21 mouse cellular contexts compared by ENCODE assay signal in the genomic region with DNA sequence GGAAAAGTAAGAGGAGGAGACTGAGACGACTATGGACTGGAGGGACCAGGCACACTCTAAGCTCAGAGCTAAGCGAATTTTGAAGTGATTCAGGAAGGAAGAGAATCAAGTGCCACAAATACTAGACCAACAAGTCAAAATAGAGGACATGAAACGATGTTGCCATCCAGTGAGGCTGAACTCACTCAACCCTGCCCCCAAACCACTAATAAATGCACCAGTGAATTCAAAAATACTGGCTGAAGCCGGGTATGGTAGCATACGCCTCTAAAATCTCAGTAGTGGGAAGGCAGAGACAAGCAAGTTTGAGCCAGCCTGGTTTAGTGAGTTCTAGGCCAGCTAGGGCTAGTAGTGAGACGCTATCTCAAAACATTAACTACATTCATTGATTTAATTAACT. TPM values are rescaled to one million over a fixed set of nuclear protein-coding genes. Genes with fewer than 3 reads are reported as not detected.
DNase-seq lines count a peak whose midpoint lies in the region; ATAC-seq and TF ChIP-seq lines count a peak whose summit lies in the region.
"Had no signal": no experiment of that assay in that cellular context is flagged by ENCODE, and none has a peak within 500 bp of the region (broad histone marks: within the 10 kb centered on the region; RNA-seq: fewer than 3 reads in every experiment).

No protein-coding gene starts in this region.

- peaks cover 19% of the 10 kb centered on the region for H3K4me1 ChIP-seq in liver, embryonic 11.5 days (replicated peaks; ENCODE audit: control insufficient read depth, insufficient read depth, low read length)
- H3K4me1 ChIP-seq in thymus, adult 2 months (replicated peaks; ENCODE audit: control insufficient read depth, insufficient read depth, low read length): peaks cover 41% of the 10 kb centered on the region
- H3K4me1 ChIP-seq in liver, embryonic 13.5 days (replicated peaks): peaks cover 68% of the 10 kb centered on the region
- H3K4me1 ChIP-seq in forebrain, embryonic 14.5 days (ENCODE audit: control insufficient read depth, insufficient read depth, low read length): no peaks in the 10 kb centered on the region
- H3K4me1 ChIP-seq: embryonic facial prominence, embryonic 12.5 days had no signal

- TF ChIP-seq POLR2A in thymus, adult 2 months (IDR thresholded peaks at IDR 0.05; ENCODE audit: control insufficient read depth, extremely low read depth, insufficient read depth, low read length, poor library complexity): no peak

- WGBS in liver, embryonic 11.5 days: 81% methylated on average over 6 of the region's 6 CpGs
- 51% methylated on average over 6 of the region's 6 CpGs for WGBS in thymus, adult 2 months
- 76% methylated on average over 6 of the region's 6 CpGs for WGBS in liver, embryonic 13.5 days (ENCODE audit: insufficient replicate concordance)
- WGBS in forebrain, embryonic 14.5 days: 87% methylated on average over 6 of the region's 6 CpGs

- H3K27ac ChIP-seq in liver, embryonic 11.5 days (ENCODE audit: low read depth, low read length): 0 out of 2 replicates have a peak overlapping the region, but pooled peaks have one; percentile 26
- H3K27ac ChIP-seq in thymus, adult 2 months (ENCODE audit: control insufficient read depth, insufficient read depth, low read length): peak overlapping the region; percentile 79
- H3K27ac ChIP-seq in liver, embryonic 13.5 days: peak overlapping the region; percentile 94
- no peak overlapping the region for H3K27ac ChIP-seq in forebrain, embryonic 14.5 days (ENCODE audit: low read depth, low read length)
- H3K27ac ChIP-seq: embryonic facial prominence, embryonic 12.5 days; heart, embryonic 13.5 days; hindbrain, embryonic 10.5 days; hindbrain, embryonic 14.5 days had no signal

- TF ChIP-seq CTCF in thymus, adult 2 months (IDR thresholded peaks at IDR 0.05; ENCODE audit: borderline replicate concordance, control insufficient read depth, extremely low read depth, insufficient read depth, low read length, poor library complexity): no peak

- no peaks in the 10 kb centered on the region for H3K36me3 ChIP-seq in liver, embryonic 11.5 days (ENCODE audit: control insufficient read depth, insufficient read depth, low read length)
- H3K36me3 ChIP-seq in thymus, adult 2 months (ENCODE audit: control insufficient read depth, insufficient read depth, low read length): no peaks in the 10 kb centered on the region
- no peaks in the 10 kb centered on the region for H3K36me3 ChIP-seq in liver, embryonic 13.5 days
- H3K36me3 ChIP-seq in splenic B cell, adult 2 months (ENCODE audit: control insufficient read depth, insufficient read depth, low read length, poor library complexity, severe bottlenecking): no peaks in the 10 kb centered on the region
- H3K36me3 ChIP-seq in forebrain, embryonic 14.5 days (ENCODE audit: control insufficient read depth, insufficient read depth, low read length): no peaks in the 10 kb centered on the region
- H3K36me3 ChIP-seq: embryonic facial prominence, embryonic 12.5 days; heart, embryonic 13.5 days; hindbrain, embryonic 10.5 days had no signal

- no peak overlapping the region for H3K9ac ChIP-seq in liver, embryonic 11.5 days (ENCODE audit: low read depth, low read length)
- no peak overlapping the region for H3K9ac ChIP-seq in liver, embryonic 13.5 days
- H3K9ac ChIP-seq in forebrain, embryonic 14.5 days (ENCODE audit: low read length): no peak overlapping the region
- H3K9ac ChIP-seq: embryonic facial prominence, embryonic 12.5 days; heart, embryonic 13.5 days; hindbrain, embryonic 14.5 days had no signal

- H3K4me3 ChIP-seq in liver, embryonic 11.5 days (ENCODE audit: low read depth, low read length): no peak overlapping the region
- no peak overlapping the region for H3K4me3 ChIP-seq in thymus, adult 2 months (ENCODE audit: control insufficient read depth, insufficient read depth, low read length)
- no peak overlapping the region for H3K4me3 ChIP-seq in liver, embryonic 13.5 days (replicated peaks)
- no peak overlapping the region for H3K4me3 ChIP-seq in forebrain, embryonic 14.5 days (ENCODE audit: low read depth, low read length)
- H3K4me3 ChIP-seq: embryonic facial prominence, embryonic 12.5 days; heart, embryonic 13.5 days; hindbrain, embryonic 10.5 days had no signal

- no peaks in the 10 kb centered on the region for H3K27me3 ChIP-seq in liver, embryonic 11.5 days (replicated peaks; ENCODE audit: control insufficient read depth, insufficient read depth, low read length)
- H3K27me3 ChIP-seq in thymus, adult 2 months (ENCODE audit: control insufficient read depth, insufficient read depth, low read length): no peaks in the 10 kb centered on the region
- no peaks in the 10 kb centered on the region for H3K27me3 ChIP-seq in liver, embryonic 13.5 days
- no peaks in the 10 kb centered on the region for H3K27me3 ChIP-seq in splenic B cell, adult 2 months (ENCODE audit: control insufficient read depth, insufficient read depth, low read length, poor library complexity, severe bottlenecking)
- H3K27me3 ChIP-seq in forebrain, embryonic 14.5 days (replicated peaks; ENCODE audit: control insufficient read depth, insufficient read depth, low read length): no peaks in the 10 kb centered on the region
- H3K27me3 ChIP-seq: embryonic facial prominence, embryonic 12.5 days; heart, embryonic 13.5 days; Patski had no signal

- H3K9me3 ChIP-seq in liver, embryonic 11.5 days (ENCODE audit: control insufficient read depth, low read length): no peaks in the 10 kb centered on the region
- no peaks in the 10 kb centered on the region for H3K9me3 ChIP-seq in liver, embryonic 13.5 days (replicated peaks)
- H3K9me3 ChIP-seq in forebrain, embryonic 14.5 days (replicated peaks; ENCODE audit: control insufficient read depth, low read length): no peaks in the 10 kb centered on the region
- H3K9me3 ChIP-seq: embryonic facial prominence, embryonic 12.5 days; heart, embryonic 13.5 days; hindbrain, embryonic 10.5 days had no signal

- no peak for ATAC-seq in liver, embryonic 11.5 days (replicated peaks; ENCODE audit: low FRiP score)
- ATAC-seq in liver, embryonic 13.5 days (ENCODE audit: low read depth): no peak
- ATAC-seq in forebrain, embryonic 14.5 days: no peak
- ATAC-seq: activated CD4-positive, CD25-positive, alpha-beta regulatory T cell, adult 4 months; forebrain, embryonic 16.5 days; Patski had no signal

- DNase-seq in liver, embryonic 11.5 days (ENCODE audit: low spot score): no peak
- DNase-seq in liver: no peak
- DNase-seq in thymus, adult 2 months: no peak
- DNase-seq in thymus, postnatal 14 days: no peak
- no peak for DNase-seq in liver, embryonic 13.5 days
- peak; percentile 61 for DNase-seq in splenic B cell, adult 2 months (ENCODE audit: low read depth, low spot score)
- DNase-seq in forebrain, embryonic 14.5 days (ENCODE audit: low spot score): no peak
- DNase-seq in kidney, postnatal 4 days: no peak
- DNase-seq: adrenal gland, postnatal 14 days; cerebellum, adult 11-12 months; cerebellum, adult 9-10 months; cerebellum, postnatal 25 days; gastrocnemius, postnatal 14 days; heart, postnatal 14 days had no signal

- no peak overlapping the region for H3K4me2 ChIP-seq in liver, embryonic 11.5 days
- no peak overlapping the region for H3K4me2 ChIP-seq in liver, embryonic 13.5 days
- no peak overlapping the region for H3K4me2 ChIP-seq in forebrain, embryonic 14.5 days (ENCODE audit: low read length)
- H3K4me2 ChIP-seq: embryonic facial prominence, embryonic 12.5 days; heart, embryonic 13.5 days; hindbrain, embryonic 14.5 days had no signal

RNA-seq across cellular contexts. Expression of a gene that starts 50.8 kb away (rescaled TPM):
- polyA plus RNA-seq in liver, embryonic 11.5 days (2014; fragmentation: Nextera tagmentation; extraction: Ambion mirVana): 111 and 113 TPM in 2 replicates
- polyA plus RNA-seq in thymus, adult 2 months (2012; rRNA removed): 40.7 and 49.1 TPM in 2 replicates
- 86.7 and 87.2 TPM in 2 replicates for polyA plus RNA-seq in liver, embryonic 13.5 days (2015; fragmentation: Nextera tagmentation; extraction: Ambion mirVana)
- 139 and 146 TPM in 2 replicates for polyA plus RNA-seq in forebrain, embryonic 14.5 days (2014; fragmentation: Nextera tagmentation; extraction: Ambion mirVana)

RNA-seq across cellular contexts. Expression of a gene that starts 50.8 kb away (rescaled TPM):
- 71.8 and 80.9 TPM in 2 replicates for polyA plus RNA-seq in liver, embryonic 11.5 days (2014; fragmentation: Nextera tagmentation; extraction: Ambion mirVana)
- 56.3 and 61.3 TPM in 2 replicates for polyA plus RNA-seq in thymus, adult 2 months (2012; rRNA removed)
- polyA plus RNA-seq in liver, embryonic 13.5 days (2015; fragmentation: Nextera tagmentation; extraction: Ambion mirVana): 36.8 and 45.2 TPM in 2 replicates
- polyA plus RNA-seq in forebrain, embryonic 14.5 days (2014; fragmentation: Nextera tagmentation; extraction: Ambion mirVana): 53.1 and 57.9 TPM in 2 replicates
